Comparison of ENCODE assay signal across 35 mouse cellular contexts in genomic region chr16:93956986-93957385, GRCm38 (mm10). TPM values are rescaled to one million over a fixed set of nuclear protein-coding genes. Genes with fewer than 3 reads are reported as not detected.
A peak's percentile ranks its signal among the peaks of the same experiment; 100 is the strongest.
DNase-seq lines count a peak whose midpoint lies in the region; ATAC-seq and TF ChIP-seq lines count a peak whose summit lies in the region.
"Had no signal": no experiment of that assay in that cellular context is flagged by ENCODE, and none has a peak within 500 bp of the region (broad histone marks: within the 10 kb centered on the region; RNA-seq: fewer than 3 reads in every experiment).

No protein-coding gene starts in this region.

- H3K4me2 ChIP-seq in hindbrain, embryonic 15.5 days, result 0 out of 2 replicates have a peak overlapping the region, but pooled peaks have one; percentile 12
- H3K4me2 ChIP-seq in hindbrain, postnatal 0 days (ENCODE audit: low read depth, low read length), result no peak overlapping the region
- H3K4me2 ChIP-seq in neural tube, embryonic 12.5 days (replicated peaks), result 0 out of 2 replicates have a peak overlapping the region, but pooled peaks have one; percentile 12
- H3K4me2 ChIP-seq: forebrain, embryonic 13.5 days; midbrain, embryonic 13.5 days had no signal

- H3K27me3 ChIP-seq in hindbrain, embryonic 15.5 days, result no peaks in the 10 kb centered on the region
- no peaks in the 10 kb centered on the region for H3K27me3 ChIP-seq in hindbrain, postnatal 0 days (ENCODE audit: insufficient read depth, low read length)
- H3K27me3 ChIP-seq in neural tube, embryonic 12.5 days (replicated peaks), result no peaks in the 10 kb centered on the region
- H3K27me3 ChIP-seq: CH12.LX; forebrain, embryonic 13.5 days; midbrain, embryonic 13.5 days had no signal

- ATAC-seq in hindbrain, embryonic 15.5 days (ENCODE audit: low FRiP score, low read depth), result no peak
- ATAC-seq in hindbrain, postnatal 0 days, result no peak
- no peak for ATAC-seq in neural tube, embryonic 12.5 days (ENCODE audit: low FRiP score, low read depth)
- ATAC-seq: forebrain, embryonic 13.5 days; intestine, postnatal 0 days; midbrain, embryonic 13.5 days had no signal

- H3K4me3 ChIP-seq in hindbrain, embryonic 15.5 days, result no peak overlapping the region
- no peak overlapping the region for H3K4me3 ChIP-seq in hindbrain, postnatal 0 days (ENCODE audit: low read length)
- H3K4me3 ChIP-seq in neural tube, embryonic 12.5 days, result no peak overlapping the region
- H3K4me3 ChIP-seq: forebrain, embryonic 13.5 days; midbrain, embryonic 13.5 days had no signal

- H3K9ac ChIP-seq in hindbrain, embryonic 15.5 days, result no peak overlapping the region
- no peak overlapping the region for H3K9ac ChIP-seq in hindbrain, postnatal 0 days (replicated peaks; ENCODE audit: low read length)
- H3K9ac ChIP-seq in neural tube, embryonic 12.5 days, result no peak overlapping the region
- H3K9ac ChIP-seq: forebrain, embryonic 13.5 days; liver, embryonic 14.5 days; midbrain, embryonic 13.5 days had no signal

- H3K9me3 ChIP-seq in hindbrain, embryonic 15.5 days, result no peaks in the 10 kb centered on the region
- H3K9me3 ChIP-seq in hindbrain, postnatal 0 days (ENCODE audit: low read length), result no peaks in the 10 kb centered on the region
- H3K9me3 ChIP-seq in neural tube, embryonic 12.5 days, result no peaks in the 10 kb centered on the region
- H3K9me3 ChIP-seq: forebrain, embryonic 13.5 days; midbrain, embryonic 13.5 days had no signal

- H3K4me1 ChIP-seq in hindbrain, embryonic 15.5 days (replicated peaks), result peaks cover 11% of the 10 kb centered on the region
- H3K4me1 ChIP-seq in hindbrain, postnatal 0 days (ENCODE audit: insufficient read depth, low read length), result no peaks in the 10 kb centered on the region
- H3K4me1 ChIP-seq in neural tube, embryonic 12.5 days, result peaks cover 8% of the 10 kb centered on the region
- H3K4me1 ChIP-seq: forebrain, embryonic 13.5 days had no signal

- no peaks in the 10 kb centered on the region for H3K36me3 ChIP-seq in hindbrain, embryonic 15.5 days
- no peaks in the 10 kb centered on the region for H3K36me3 ChIP-seq in hindbrain, postnatal 0 days (ENCODE audit: insufficient read depth, low read length)
- no peaks in the 10 kb centered on the region for H3K36me3 ChIP-seq in neural tube, embryonic 12.5 days
- H3K36me3 ChIP-seq: midbrain, embryonic 13.5 days had no signal

- no peak overlapping the region for H3K27ac ChIP-seq in hindbrain, embryonic 15.5 days (replicated peaks)
- no peak overlapping the region for H3K27ac ChIP-seq in hindbrain, postnatal 0 days
- no peak overlapping the region for H3K27ac ChIP-seq in neural tube, embryonic 12.5 days
- H3K27ac ChIP-seq: forebrain, embryonic 13.5 days; liver, embryonic 14.5 days; macrophage; midbrain, embryonic 13.5 days; stomach, postnatal 0 days had no signal

- WGBS in hindbrain, embryonic 15.5 days, result 51% methylated on average over 7 of the region's 7 CpGs
- WGBS in hindbrain, postnatal 0 days, result 44% methylated on average over 7 of the region's 7 CpGs
- 72% methylated on average over 7 of the region's 7 CpGs for WGBS in neural tube, embryonic 12.5 days

- peak; percentile 62 to 65 for DNase-seq in cerebellum, postnatal 10 days
- DNase-seq in cerebellum, adult 11-12 months, result no peak
- DNase-seq in hindbrain, postnatal 0 days (ENCODE audit: low spot score), result no peak
- no peak for DNase-seq in neural tube, embryonic 10.5 days (ENCODE audit: extremely low spot score, low spot score)
- no peak for DNase-seq in T-cell, adult 2 months (ENCODE audit: low spot score)
- no peak for DNase-seq in urinary bladder, postnatal 25 days (ENCODE audit: low spot score)
- DNase-seq: adrenal gland, adult 8-10 months; cerebellum, adult 11 months; cerebellum, adult 9-11 months; gastrocnemius, postnatal 10 days; heart, postnatal 14 days; kidney, postnatal 36 days; layer of hippocampus, postnatal 36 days; liver; lung, adult 2 months; lung, postnatal 10 days; right cerebral cortex, postnatal 4 days; thymus, adult 18-20 months; thymus, postnatal 25 days had no signal

- no peak for TF ChIP-seq CTCF in hindbrain, postnatal 0 days (IDR thresholded peaks at IDR 0.05; ENCODE audit: low read depth)

RNA-seq across cellular contexts. Expression of gene Cldn14, which starts 51.7 kb away (rescaled TPM):
- polyA plus RNA-seq in hindbrain, embryonic 15.5 days (2015; fragmentation: Nextera tagmentation; extraction: Ambion mirVana), result not detected in 2 replicates
- 1.0 TPM in 1 of 2 replicates, not detected in the other for total RNA-seq in hindbrain, postnatal 0 days (2014; rRNA removed)
- polyA plus RNA-seq in hindbrain, postnatal 0 days (2015; fragmentation: Nextera tagmentation; extraction: Ambion mirVana), result 0.23 and 0.28 TPM in 2 replicates
- polyA plus RNA-seq in neural tube, embryonic 12.5 days (2016; fragmentation: Nextera tagmentation; extraction: Ambion mirVana), result 0.37 and 0.56 TPM in 2 replicates
- total RNA-seq: adrenal gland, adult 8-10 months; heart, postnatal 14 days; megakaryocyte-erythroid progenitor cell, adult 5-6 weeks; neutrophil, adult 5-6 weeks had no signal
- polyA plus RNA-seq: C2C12; embryonic facial prominence, embryonic 11.5 days; forebrain, embryonic 13.5 days; heart, embryonic 14.5 days; limb, embryonic 11.5 days; macrophage; midbrain, embryonic 13.5 days; spleen, adult 2 months had no signal

Comparison
In these comparisons a context has a peak if more than half of its experiments do, and no peak if none do; other contexts are left out.
1. DNase-seq: peak in cerebellum, postnatal 10 days (2 of 2); none in cerebellum, adult 11-12 months (single experiment), hindbrain, postnatal 0 days (single experiment), neural tube, embryonic 10.5 days (single experiment), T-cell, adult 2 months (single experiment) and urinary bladder, postnatal 25 days (single experiment).